Mouse (Mus musculus): ENCODE measurements at regions not wholly inside any gene's neighbourhood (a gene's known extent, or its start where the extent isn't known, plus 50 kb on each side); places are given as distances from the start of the nearest gene placed in this dataset.
A peak's percentile ranks its signal among the peaks of the same experiment; 100 is the strongest.

DNA sequence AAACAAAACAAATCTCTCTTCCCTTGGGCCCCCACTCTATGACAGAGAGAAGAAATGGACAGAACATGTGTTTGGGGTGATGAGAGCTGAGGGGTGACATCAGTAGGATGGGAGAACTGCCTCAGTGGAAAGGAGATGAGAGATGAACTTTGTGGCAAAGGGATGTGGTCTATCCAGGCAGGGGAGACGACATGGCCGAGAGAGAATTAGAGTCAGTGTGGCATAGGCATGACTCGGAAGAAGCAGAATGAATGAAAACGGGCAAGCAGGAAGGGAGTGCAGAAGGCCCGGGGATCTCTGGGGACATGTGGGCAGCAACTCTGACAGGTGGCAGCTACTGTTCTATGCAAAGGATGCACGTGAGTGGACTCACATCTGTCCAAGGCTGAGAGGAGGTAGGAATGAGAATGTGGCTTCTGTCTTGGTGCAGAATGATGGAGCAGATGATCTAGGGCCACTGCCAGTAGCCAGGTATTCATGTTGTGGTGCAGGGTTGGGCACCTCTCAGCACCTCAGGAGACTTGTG is 113.4 kb downstream of the Ets2 start:
- Histone ChIP-seq H3K27me3 (ENCODE audit: control insufficient read depth, insufficient read depth, low read length) (no peaks in the 10 kb centered on the region), H3K4me3 (ENCODE audit: insufficient read depth, low read depth, low read length) (no peak overlapping the region), H3K9ac (ENCODE audit: low read depth, low read length) (no peak overlapping the region), H3K27ac (replicated peaks; ENCODE audit: insufficient read depth, low read depth, low read length) (no peak overlapping the region), H3K79me2 (ENCODE audit: control insufficient read depth, insufficient read depth, low read length) (no peaks in the 10 kb centered on the region), H3K4me1 (ENCODE audit: control insufficient read depth, insufficient read depth, low read length) (peaks cover 2% of the 10 kb centered on the region), H3K36me3 (ENCODE audit: control insufficient read depth, insufficient read depth, low read length) (no peaks in the 10 kb centered on the region)
- 88% methylated on average over 6 of the region's 6 CpGs for WGBS
- TF ChIP-seq CTCF (IDR thresholded peaks at IDR 0.05; ENCODE audit: low read depth, low read length) (no peak), POLR2A (IDR thresholded peaks at IDR 0.05; ENCODE audit: extremely low read depth, insufficient read depth, low read length) (no peak)
- DNase-seq (ENCODE audit: extremely low read depth, low read depth, low spot score) = no peak

DNA sequence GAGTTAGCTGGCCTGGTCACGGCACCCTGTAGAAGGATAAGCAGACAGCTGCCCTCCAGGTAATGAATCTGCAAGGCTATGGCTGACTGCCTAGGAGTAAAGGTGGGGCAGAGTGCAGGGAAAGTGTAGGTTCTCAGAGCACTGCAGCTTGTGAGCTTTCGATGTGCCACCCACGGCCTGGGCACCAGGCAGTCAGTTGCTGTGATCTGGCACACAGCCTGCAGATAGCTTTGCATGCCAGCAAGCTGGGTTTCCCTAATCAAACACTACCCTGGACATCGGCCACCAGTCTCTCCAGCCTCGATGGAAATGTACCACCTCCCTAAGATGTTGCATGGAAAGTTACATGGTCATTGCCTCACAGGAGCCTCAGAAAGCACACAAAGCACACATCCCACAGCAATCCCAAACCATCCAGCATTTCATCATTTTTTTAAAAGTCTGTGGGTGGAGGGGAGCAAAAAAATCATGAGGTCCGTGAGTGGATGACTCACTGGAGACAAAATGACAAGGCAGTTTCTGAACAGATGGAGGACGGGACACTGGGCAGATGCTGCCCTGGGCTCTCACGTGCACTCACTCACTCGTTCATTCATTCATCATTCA is 112.7 kb downstream of the Ets2 start:
- Histone ChIP-seq H3K4me1 (ENCODE audit: control insufficient read depth, insufficient read depth, low read length) (peaks cover 2% of the 10 kb centered on the region), H3K27ac (replicated peaks; ENCODE audit: insufficient read depth, low read depth, low read length) (no peak overlapping the region), H3K36me3 (ENCODE audit: control insufficient read depth, insufficient read depth, low read length) (no peaks in the 10 kb centered on the region), H3K79me2 (ENCODE audit: control insufficient read depth, insufficient read depth, low read length) (no peaks in the 10 kb centered on the region), H3K9ac (ENCODE audit: low read depth, low read length) (no peak overlapping the region), H3K27me3 (ENCODE audit: control insufficient read depth, insufficient read depth, low read length) (no peaks in the 10 kb centered on the region), H3K4me3 (ENCODE audit: insufficient read depth, low read depth, low read length) (no peak overlapping the region)
- DNase-seq (ENCODE audit: extremely low read depth, low read depth, low spot score) = peak; percentile 67
- no peak for TF ChIP-seq CTCF (IDR thresholded peaks at IDR 0.05; ENCODE audit: low read depth, low read length)
- WGBS = 25% methylated on average over 9 of the region's 9 CpGs

DNA sequence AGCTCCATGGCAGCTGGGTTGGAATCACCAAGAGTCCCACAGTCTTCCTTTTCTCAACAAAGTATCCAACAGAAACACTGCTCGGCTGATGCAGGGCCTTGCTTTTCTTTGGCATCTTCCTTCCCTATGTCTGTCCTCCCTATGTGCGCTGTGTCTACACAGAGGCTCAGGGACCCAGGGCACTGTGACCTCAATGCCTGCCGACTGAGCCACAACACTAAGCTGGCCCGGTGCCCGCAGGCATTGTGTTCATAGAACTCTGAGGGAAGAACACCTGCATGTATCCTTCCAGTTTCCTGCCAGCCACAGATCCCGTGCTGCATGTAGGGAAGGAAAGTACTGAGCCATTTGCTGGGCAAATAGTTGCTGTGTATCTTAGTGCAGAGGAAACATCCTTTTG is 109.2 kb downstream of the Ets2 start:
- Histone ChIP-seq H3K4me3 (ENCODE audit: insufficient read depth, low read depth, low read length) (no peak overlapping the region), H3K27me3 (ENCODE audit: control insufficient read depth, insufficient read depth, low read length) (no peaks in the 10 kb centered on the region; the same call in 1 of the 2 replicates), H3K36me3 (ENCODE audit: control insufficient read depth, insufficient read depth, low read length) (no peaks in the 10 kb centered on the region), H3K4me1 (ENCODE audit: control insufficient read depth, insufficient read depth, low read length) (peaks cover 2% of the 10 kb centered on the region), H3K27ac (replicated peaks; ENCODE audit: insufficient read depth, low read depth, low read length) (no peak overlapping the region), H3K79me2 (ENCODE audit: control insufficient read depth, insufficient read depth, low read length) (no peaks in the 10 kb centered on the region), H3K9ac (ENCODE audit: low read depth, low read length) (no peak overlapping the region)
- no peak for TF ChIP-seq POLR2A (IDR thresholded peaks at IDR 0.05; ENCODE audit: extremely low read depth, insufficient read depth, low read length)
- TF ChIP-seq CTCF (IDR thresholded peaks at IDR 0.05; ENCODE audit: low read depth, low read length) = no peak
- no peak for DNase-seq (ENCODE audit: extremely low read depth, low read depth, low spot score)
- 61% methylated on average over 6 of the region's 6 CpGs for WGBS

DNA sequence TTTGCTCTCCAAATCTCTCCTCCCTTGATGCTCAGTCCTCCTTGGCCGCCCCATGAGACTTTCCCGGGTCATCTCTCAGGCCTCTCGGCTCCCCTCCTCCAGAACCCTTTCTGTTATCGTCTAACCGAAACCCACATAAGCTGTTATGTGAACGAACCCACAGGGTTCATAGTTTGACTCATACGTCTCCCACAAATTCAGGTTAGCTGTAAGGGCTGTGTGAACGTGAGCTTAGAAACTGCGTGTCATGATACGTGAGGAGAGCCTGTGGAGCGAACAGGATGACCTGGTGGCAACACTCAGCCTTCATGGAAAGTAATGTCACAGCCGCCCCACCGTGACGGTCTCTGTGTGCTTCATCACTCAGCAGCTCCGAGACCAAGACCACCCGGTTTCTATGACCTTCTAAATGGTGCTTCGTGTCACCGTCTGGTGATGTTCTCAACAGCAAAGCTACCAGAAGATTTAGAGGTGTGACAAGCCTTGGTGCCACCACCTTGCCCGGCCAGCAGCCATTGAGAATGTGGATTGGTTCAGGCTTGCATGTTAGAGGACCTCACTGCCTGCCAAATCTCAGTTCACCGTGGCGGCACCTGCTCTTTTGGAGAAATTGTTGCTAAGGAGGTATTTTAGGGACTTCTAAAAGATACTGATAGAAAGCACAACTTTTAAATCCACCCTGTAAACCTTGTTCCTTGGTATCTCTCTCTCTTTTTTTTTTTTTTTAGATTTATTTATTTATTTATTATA is 107.4 kb downstream of the Ets2 start:
- WGBS = 95% methylated on average over 21 of the region's 21 CpGs
- H3K4me1 ChIP-seq (ENCODE audit: control insufficient read depth, insufficient read depth, low read length) = peaks cover under 1% of the 10 kb centered on the region
- no peaks in the 10 kb centered on the region for H3K36me3 ChIP-seq (ENCODE audit: control insufficient read depth, insufficient read depth, low read length)
- no peak for TF ChIP-seq POLR2A (IDR thresholded peaks at IDR 0.05; ENCODE audit: extremely low read depth, insufficient read depth, low read length)
- no peak for TF ChIP-seq CTCF (IDR thresholded peaks at IDR 0.05; ENCODE audit: low read depth, low read length)
- H3K27me3 ChIP-seq (ENCODE audit: control insufficient read depth, insufficient read depth, low read length) = no peaks in the 10 kb centered on the region; the same call in 1 of the 2 replicates
- no peaks in the 10 kb centered on the region for H3K79me2 ChIP-seq (ENCODE audit: control insufficient read depth, insufficient read depth, low read length)
- H3K27ac ChIP-seq (replicated peaks; ENCODE audit: insufficient read depth, low read depth, low read length) = no peak overlapping the region
- H3K9ac ChIP-seq (ENCODE audit: low read depth, low read length) = no peak overlapping the region
- DNase-seq (ENCODE audit: extremely low read depth, low read depth, low spot score) = no peak
- H3K4me3 ChIP-seq (ENCODE audit: insufficient read depth, low read depth, low read length) = no peak overlapping the region

DNA sequence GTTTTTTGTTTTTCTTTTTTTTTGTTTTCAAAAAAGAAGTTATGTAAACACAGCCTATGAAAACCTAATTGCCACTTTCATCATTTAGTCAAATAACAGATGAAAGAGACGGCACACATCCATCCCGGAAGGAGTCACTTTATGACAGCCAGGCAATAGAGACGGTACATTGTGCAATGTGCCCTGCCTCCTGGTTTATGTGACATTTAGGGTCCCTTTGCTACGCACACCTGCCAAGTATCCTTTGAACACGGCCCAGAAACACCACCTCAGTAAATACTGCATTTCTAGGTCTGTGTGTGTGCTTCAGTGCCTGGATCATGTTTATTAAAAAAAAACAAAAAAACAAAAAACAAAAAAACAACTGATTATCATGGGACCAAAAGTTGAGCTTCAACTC is 104.6 kb downstream of the Ets2 start:
- WGBS = 34% methylated on average over 5 of the region's 5 CpGs
- H3K4me1 ChIP-seq (ENCODE audit: control insufficient read depth, insufficient read depth, low read length) = no peaks in the 10 kb centered on the region
- DNase-seq (ENCODE audit: extremely low read depth, low read depth, low spot score) = peak; percentile 36
- no peak for TF ChIP-seq CTCF (IDR thresholded peaks at IDR 0.05; ENCODE audit: low read depth, low read length)
- TF ChIP-seq POLR2A (IDR thresholded peaks at IDR 0.05; ENCODE audit: extremely low read depth, insufficient read depth, low read length) = no peak
- no peaks in the 10 kb centered on the region for H3K79me2 ChIP-seq (ENCODE audit: control insufficient read depth, insufficient read depth, low read length)
- no peaks in the 10 kb centered on the region for H3K36me3 ChIP-seq (ENCODE audit: control insufficient read depth, insufficient read depth, low read length)
- H3K27ac ChIP-seq (replicated peaks; ENCODE audit: insufficient read depth, low read depth, low read length) = no peak overlapping the region
- no peaks in the 10 kb centered on the region; the same call in 1 of the 2 replicates for H3K27me3 ChIP-seq (ENCODE audit: control insufficient read depth, insufficient read depth, low read length)
- no peak overlapping the region for H3K4me3 ChIP-seq (ENCODE audit: insufficient read depth, low read depth, low read length)
- no peak overlapping the region for H3K9ac ChIP-seq (ENCODE audit: low read depth, low read length)

DNA sequence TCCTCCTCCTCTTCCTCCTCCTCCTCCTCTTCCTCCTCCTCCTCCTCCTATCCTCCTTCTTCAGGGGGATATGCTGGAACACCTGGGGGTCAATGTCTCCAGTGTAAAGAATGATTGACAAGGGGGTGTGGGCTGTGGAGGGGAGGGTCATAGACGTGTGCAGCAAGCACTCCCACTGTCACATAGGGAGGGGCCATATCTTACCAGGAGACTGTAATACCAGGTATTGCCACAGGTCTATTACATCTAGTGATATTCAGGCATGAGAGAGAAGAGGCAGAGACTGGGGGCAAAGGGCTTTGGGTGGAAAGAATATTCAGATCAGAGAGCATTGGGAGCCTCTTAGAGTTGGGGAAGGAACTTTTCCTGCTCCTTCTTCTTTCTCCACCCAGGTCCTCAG is 102.3 kb downstream of the Ets2 start:
- TF ChIP-seq POLR2A (IDR thresholded peaks at IDR 0.05; ENCODE audit: extremely low read depth, insufficient read depth, low read length) (no peak), CTCF (IDR thresholded peaks at IDR 0.05; ENCODE audit: low read depth, low read length) (no peak)
- H3K79me2 ChIP-seq (ENCODE audit: control insufficient read depth, insufficient read depth, low read length) = no peaks in the 10 kb centered on the region
- H3K27me3 ChIP-seq (ENCODE audit: control insufficient read depth, insufficient read depth, low read length) = no peaks in the 10 kb centered on the region; the same call in 1 of the 2 replicates
- H3K4me1 ChIP-seq (ENCODE audit: control insufficient read depth, insufficient read depth, low read length) = no peaks in the 10 kb centered on the region
- 57% methylated on average over 1 of the region's 1 CpGs for WGBS
- H3K9ac ChIP-seq (ENCODE audit: low read depth, low read length) = no peak overlapping the region
- no peak for DNase-seq (ENCODE audit: extremely low read depth, low read depth, low spot score)
- no peak overlapping the region for H3K4me3 ChIP-seq (ENCODE audit: insufficient read depth, low read depth, low read length)
- no peak overlapping the region for H3K27ac ChIP-seq (replicated peaks; ENCODE audit: insufficient read depth, low read depth, low read length)
- H3K36me3 ChIP-seq (ENCODE audit: control insufficient read depth, insufficient read depth, low read length) = no peaks in the 10 kb centered on the region
